Mouse (Mus musculus): Measurements from ENCODE around the gene Ccdc88a.

The Ccdc88a gene

GRCm38 (mm10) chr11:29373396-29374273, at the start of gene Ccdc88a:
Gene Ccdc88a, plus strand, starts transcription at chr11:29373658.
- DNase-seq (ENCODE audit: low spot score) = peak; percentile 91

- DNase-seq (ENCODE audit: low spot score) = no peak
These were observed 38.0 kb upstream of the Ccdc88a start for GRCm38 (mm10) chr11:29335505-29335904.

GRCm38 (mm10) chr11:29341259-29341658, 32.2 kb upstream of the Ccdc88a start:
- no peak for DNase-seq (ENCODE audit: low spot score)

- no peak for DNase-seq (ENCODE audit: low spot score)
These were observed 28.4 kb upstream of the Ccdc88a start for GRCm38 (mm10) chr11:29344891-29345657.

GRCm38 (mm10) chr11:29345673-29346286, 27.7 kb upstream of the Ccdc88a start:
- no peak for DNase-seq (ENCODE audit: low spot score)

GRCm38 (mm10) chr11:29350891-29351290, 22.6 kb upstream of the Ccdc88a start:
- no peak for DNase-seq (ENCODE audit: low spot score)

- no peak for DNase-seq (ENCODE audit: low spot score)
These were observed 21.2 kb upstream of the Ccdc88a start for GRCm38 (mm10) chr11:29352214-29352613.

GRCm38 (mm10) chr11:29368161-29368560, 5.3 kb upstream of the Ccdc88a start:
- DNase-seq (ENCODE audit: low spot score) = no peak

GRCm38 (mm10) chr11:29373050-29373395, 435 bp upstream of the Ccdc88a start:
- no peak for DNase-seq (ENCODE audit: low spot score)

GRCm38 (mm10) chr11:29374274-29374656, 807 bp downstream of the Ccdc88a start:
- no peak for DNase-seq (ENCODE audit: low spot score)

- DNase-seq (ENCODE audit: low spot score) = no peak
These were observed 3.2 kb downstream of the Ccdc88a start for GRCm38 (mm10) chr11:29376635-29377034.

- DNase-seq (ENCODE audit: low spot score) = no peak
These were observed 5.3 kb downstream of the Ccdc88a start for GRCm38 (mm10) chr11:29378751-29379150.

GRCm38 (mm10) chr11:29383493-29383892, 10.0 kb downstream of the Ccdc88a start:
- no peak for DNase-seq (ENCODE audit: low spot score)

GRCm38 (mm10) chr11:29384001-29384400, 10.5 kb downstream of the Ccdc88a start:
- DNase-seq (ENCODE audit: low spot score) = no peak

GRCm38 (mm10) chr11:29384617-29385016, 11.2 kb downstream of the Ccdc88a start:
- DNase-seq (ENCODE audit: low spot score) = no peak

GRCm38 (mm10) chr11:29389913-29390312, 16.5 kb downstream of the Ccdc88a start:
- DNase-seq (ENCODE audit: low spot score) = no peak

- DNase-seq (ENCODE audit: low spot score) = no peak
These were observed 21.8 kb downstream of the Ccdc88a start for GRCm38 (mm10) chr11:29395135-29395746.

GRCm38 (mm10) chr11:29400374-29400773, 26.9 kb downstream of the Ccdc88a start:
- DNase-seq (ENCODE audit: low spot score) = no peak

- DNase-seq (ENCODE audit: low spot score) = no peak
These were observed 32.8 kb downstream of the Ccdc88a start for GRCm38 (mm10) chr11:29406292-29406691.

GRCm38 (mm10) chr11:29423496-29423895, 50.0 kb downstream of the Ccdc88a start:
- no peak for DNase-seq (ENCODE audit: low spot score)

- DNase-seq (ENCODE audit: low spot score) = peak; percentile 80
These were observed 55.3 kb downstream of the Ccdc88a start for GRCm38 (mm10) chr11:29428774-29429173.

- no peak for DNase-seq (ENCODE audit: low spot score)
These were observed 57.6 kb downstream of the Ccdc88a start for GRCm38 (mm10) chr11:29431011-29431410.

Measured in layer of hippocampus, adult 9-10 months (tissue).